Mouse (Mus musculus): ENCODE data around the gene Cldn24. TPM values are rescaled to one million over a fixed set of nuclear protein-coding genes. Genes with fewer than 3 reads are reported as not detected.

The Cldn24 gene
- total and polyA plus RNA-seq, 3 experiments, result not detected

DNA sequence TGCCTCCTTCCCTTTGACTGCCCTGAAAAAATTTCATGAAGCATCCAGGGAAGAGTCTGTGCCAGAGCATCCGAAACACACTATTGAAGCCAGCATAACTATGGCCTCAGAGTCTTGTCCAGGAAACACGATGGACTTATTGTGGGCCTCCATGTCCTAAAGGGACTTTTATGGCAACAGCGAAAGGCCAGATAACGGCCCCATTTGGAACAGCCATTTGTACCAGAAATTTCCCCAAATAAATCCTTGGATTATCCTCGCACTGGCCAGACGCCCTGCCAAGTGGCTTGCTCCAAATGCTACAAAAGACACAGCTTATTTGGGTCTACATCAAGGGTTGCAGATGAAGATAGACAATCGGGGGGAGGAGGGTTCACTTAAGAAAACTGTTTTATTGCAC is 37.5 kb upstream of the Cldn24 start:
- in situ Hi-C loops (cut with MboI; ENCODE audit: low pct_ligation_motif_present, low pct_unique_long_range_greater_than_20kb, low sequenced_read_pairs), result no loop called here
- no peak for DNase-seq (ENCODE audit: extremely low read depth)

DNA sequence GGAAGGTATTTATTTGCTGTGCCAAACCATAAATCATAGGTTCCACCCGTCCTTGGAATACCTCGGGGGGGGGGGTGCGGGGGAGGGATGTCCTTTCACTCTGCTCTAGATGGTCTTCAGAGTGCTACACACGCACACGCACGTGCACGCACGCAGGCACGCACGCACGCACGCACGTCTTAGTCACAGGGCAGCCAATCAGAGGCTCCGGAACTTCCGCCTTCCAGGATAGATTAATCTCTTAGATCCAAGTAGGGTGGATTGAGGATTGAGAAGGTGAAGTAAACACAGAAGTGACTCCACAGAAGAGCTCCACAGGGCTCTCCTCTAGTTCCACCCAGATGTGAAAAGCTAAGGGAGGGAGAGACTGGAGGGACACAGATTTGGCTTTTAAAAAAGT is 35.6 kb upstream of the Cldn24 start:
- dilution Hi-C loops (cut with MboI; ENCODE audit: extremely low pct_ligation_motif_present, extremely low pct_unique_long_range_greater_than_20kb, low sequenced_read_pairs), result no loop called here

More for the DNA sequence above, 37.5 kb upstream of the Cldn24 start:
- H3K79me2 ChIP-seq (replicated peaks; ENCODE audit: control insufficient read depth, extremely low read depth, insufficient read depth, poor library complexity, severe bottlenecking), result no peaks in the 10 kb centered on the region
- peaks cover 0 to 10% of the 10 kb centered on the region in 2 experiments; a peak in 2 of 4 replicates for H3K4me1 ChIP-seq (ENCODE audit: control insufficient read depth in 1 of 2, insufficient read depth in 2 of 2)
- TF ChIP-seq SMC3 (IDR thresholded peaks at IDR 0.05; ENCODE audit: low read depth, low read length) (no peak), ZMIZ1 (IDR thresholded peaks at IDR 0.05; ENCODE audit: low read depth, low read length) (no peak), ZKSCAN1 (IDR thresholded peaks at IDR 0.05; ENCODE audit: borderline replicate concordance, low read depth, low read length) (no peak)
- no peaks in the 10 kb centered on the region for H3K27me3 ChIP-seq (replicated peaks)
- no peaks in the 10 kb centered on the region for H3K36me3 ChIP-seq (replicated peaks in 1 of 2; ENCODE audit: control insufficient read depth in 1 of 2, insufficient read depth in 1 of 2, low read length in 1 of 2)
- no peak overlapping the region for H3K4me2 ChIP-seq (ENCODE audit: insufficient read depth, low read depth, poor library complexity, severe bottlenecking)
- no peak overlapping the region for H3K9ac ChIP-seq (ENCODE audit: insufficient read depth, low read depth)
- no peak overlapping the region for H3K4me3 ChIP-seq (replicated peaks in 1 of 3; ENCODE audit: low read depth in 2 of 3, low read length in 2 of 3, poor library complexity in 1 of 3)
- H3K9me3 ChIP-seq (replicated peaks; ENCODE audit: low read length), result peaks cover 2% of the 10 kb centered on the region
- dilution Hi-C loops (cut with MboI; ENCODE audit: extremely low pct_ligation_motif_present, extremely low pct_unique_long_range_greater_than_20kb, low sequenced_read_pairs), result no loop called here
- H3K27ac ChIP-seq (ENCODE audit: insufficient read depth, low read depth), result no peak overlapping the region

DNA sequence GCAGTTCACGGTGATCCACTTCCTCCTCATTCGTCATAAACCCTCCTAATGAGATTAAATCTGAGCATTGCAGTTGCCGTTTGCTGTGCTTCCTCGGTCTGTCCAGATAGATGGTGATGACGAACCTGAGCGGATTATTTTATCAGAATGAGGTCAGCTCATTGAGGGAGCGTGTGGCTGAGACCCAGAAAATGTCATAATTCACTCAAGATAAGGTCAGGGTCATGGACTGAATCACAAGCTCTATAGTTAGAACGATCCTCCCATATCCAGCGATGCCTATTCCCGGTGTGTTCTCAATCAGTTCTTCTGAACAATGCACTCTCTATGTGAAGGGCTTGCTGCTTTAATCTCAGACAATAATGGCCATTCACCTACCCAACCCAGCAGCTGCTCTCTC is 34.2 kb upstream of the Cldn24 start:
- dilution Hi-C loops (cut with MboI; ENCODE audit: extremely low pct_ligation_motif_present, extremely low pct_unique_long_range_greater_than_20kb, low sequenced_read_pairs) (no loop called here), in situ Hi-C loops (cut with MboI; ENCODE audit: low pct_ligation_motif_present, low pct_unique_long_range_greater_than_20kb, low sequenced_read_pairs) (no loop called here)
- no peaks in the 10 kb centered on the region for H3K36me3 ChIP-seq (replicated peaks in 1 of 2; ENCODE audit: control insufficient read depth in 1 of 2, insufficient read depth in 1 of 2, low read length in 1 of 2)
- H3K4me3 ChIP-seq (replicated peaks in 1 of 3; ENCODE audit: low read depth in 2 of 3, low read length in 2 of 3, poor library complexity in 1 of 3), result no peak overlapping the region
- no peak overlapping the region for H3K9ac ChIP-seq (ENCODE audit: insufficient read depth, low read depth)
- no peak overlapping the region for H3K4me2 ChIP-seq (ENCODE audit: insufficient read depth, low read depth, poor library complexity, severe bottlenecking)
- no peaks in the 10 kb centered on the region for H3K4me1 ChIP-seq (ENCODE audit: control insufficient read depth in 1 of 2, insufficient read depth in 2 of 2)
- no peak overlapping the region for H3K27ac ChIP-seq (ENCODE audit: insufficient read depth, low read depth)
- H3K27me3 ChIP-seq (replicated peaks), result no peaks in the 10 kb centered on the region
- no peaks in the 10 kb centered on the region for H3K79me2 ChIP-seq (replicated peaks; ENCODE audit: control insufficient read depth, extremely low read depth, insufficient read depth, poor library complexity, severe bottlenecking)
- peaks cover 2% of the 10 kb centered on the region for H3K9me3 ChIP-seq (replicated peaks; ENCODE audit: low read length)
- TF ChIP-seq MAX (IDR thresholded peaks at IDR 0.05; ENCODE audit: low read length) (no peak), MAZ (IDR thresholded peaks at IDR 0.05; ENCODE audit: low read depth, low read length) (no peak), MYC (IDR thresholded peaks at IDR 0.05; ENCODE audit: low read depth, low read length) (no peak), CTCF (conservative IDR thresholded peaks at IDR 0.05 in 1 of 2, IDR thresholded peaks at IDR 0.05 in 1 of 2; ENCODE audit: low read depth in 2 of 2, low read length in 2 of 2) (no peak), CHD1 (IDR thresholded peaks at IDR 0.05; ENCODE audit: low read depth, low read length) (no peak), USF2 (conservative IDR thresholded peaks at IDR 0.05; ENCODE audit: low read depth, low read length) (no peak), RCOR1 (conservative IDR thresholded peaks at IDR 0.05; ENCODE audit: low read depth, low read length) (no peak), ELF1 (IDR thresholded peaks at IDR 0.05; ENCODE audit: low read depth, low read length) (no peak), POLR2A (IDR thresholded peaks at IDR 0.05; ENCODE audit: low read depth, low read length) (no peak)
- DNase-seq (ENCODE audit: extremely low read depth), result no peak

More for the DNA sequence above, 35.6 kb upstream of the Cldn24 start:
- H3K4me2 ChIP-seq (ENCODE audit: insufficient read depth, low read depth, poor library complexity, severe bottlenecking), result no peak overlapping the region
- no peaks in the 10 kb centered on the region for H3K36me3 ChIP-seq (replicated peaks in 1 of 2; ENCODE audit: control insufficient read depth in 1 of 2, insufficient read depth in 1 of 2, low read length in 1 of 2)
- no peak for DNase-seq (ENCODE audit: extremely low read depth)
- H3K9ac ChIP-seq (ENCODE audit: insufficient read depth, low read depth), result no peak overlapping the region
- no peaks in the 10 kb centered on the region for H3K79me2 ChIP-seq (replicated peaks; ENCODE audit: control insufficient read depth, extremely low read depth, insufficient read depth, poor library complexity, severe bottlenecking)
- H3K4me3 ChIP-seq (replicated peaks in 1 of 3; ENCODE audit: low read depth in 2 of 3, low read length in 2 of 3, poor library complexity in 1 of 3), result no peak overlapping the region
- TF ChIP-seq RAD21 (IDR thresholded peaks at IDR 0.05; ENCODE audit: low read depth, low read length), result no peak
- TF ChIP-seq USF1 (IDR thresholded peaks at IDR 0.05; ENCODE audit: low read depth, low read length), result no peak
- TF ChIP-seq JUN (IDR thresholded peaks at IDR 0.05; ENCODE audit: insufficient read depth, low read depth, low read length), result no peak
- TF ChIP-seq MEF2A (IDR thresholded peaks at IDR 0.05; ENCODE audit: borderline replicate concordance, low read depth, low read length), result no peak
- TF ChIP-seq SIN3A (IDR thresholded peaks at IDR 0.05; ENCODE audit: low read length), result no peak
- no peak for TF ChIP-seq BHLHE40 (IDR thresholded peaks at IDR 0.05; ENCODE audit: low read depth, low read length)
- no peak for TF ChIP-seq CHD2 (IDR thresholded peaks at IDR 0.05; ENCODE audit: low read length)
- TF ChIP-seq SMC3 (IDR thresholded peaks at IDR 0.05; ENCODE audit: low read depth, low read length), result no peak
- TF ChIP-seq KAT2A (IDR thresholded peaks at IDR 0.05; ENCODE audit: insufficient replicate concordance, low read length), result no peak
- TF ChIP-seq POLR2AphosphoS2 (IDR thresholded peaks at IDR 0.05; ENCODE audit: low read depth, low read length), result no peak
- no peak overlapping the region for H3K27ac ChIP-seq (ENCODE audit: insufficient read depth, low read depth)
- in situ Hi-C loops (cut with MboI; ENCODE audit: low pct_ligation_motif_present, low pct_unique_long_range_greater_than_20kb, low sequenced_read_pairs), result no loop called here
- H3K4me1 ChIP-seq (ENCODE audit: control insufficient read depth in 1 of 2, insufficient read depth in 2 of 2), result no peaks in the 10 kb centered on the region
- peaks cover 2% of the 10 kb centered on the region for H3K9me3 ChIP-seq (replicated peaks; ENCODE audit: low read length)
- no peaks in the 10 kb centered on the region for H3K27me3 ChIP-seq (replicated peaks)
